Mouse (Mus musculus): ENCODE measurements around the gene Itga2. TPM values are rescaled to one million over a fixed set of nuclear protein-coding genes. Genes with fewer than 3 reads are reported as not detected.

The Itga2 gene
- total RNA-seq, 2 experiments from 2014 or later: 0.13 to 0.15 TPM

GRCm38 (mm10) chr13:114832761-114833160 lies 99.1 kb downstream of the Itga2 start:
- no peak for ATAC-seq (replicated peaks; ENCODE audit: poor library complexity, severe bottlenecking)

DNA sequence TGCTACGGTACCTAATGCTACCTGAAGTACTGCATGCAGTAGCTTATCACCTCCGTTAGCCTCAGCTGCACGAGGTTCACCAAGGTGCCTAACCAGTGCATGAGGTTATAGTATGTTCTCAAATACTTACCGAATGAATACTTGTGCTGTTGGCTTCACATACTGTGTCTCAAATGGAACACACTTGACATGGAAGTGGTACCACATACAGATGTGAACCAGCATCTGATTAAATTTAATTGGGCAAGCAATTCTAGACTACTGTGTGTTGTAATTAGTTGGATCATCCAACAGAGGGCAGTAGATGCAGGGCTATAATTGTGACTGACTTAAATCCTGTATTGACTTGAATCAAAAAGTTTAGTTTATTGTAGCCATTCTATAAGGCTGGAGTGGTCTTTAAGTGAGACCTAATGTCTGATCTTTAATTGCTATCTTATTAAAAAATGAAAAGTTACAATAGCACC lies 100.5 kb downstream of the Itga2 start:
- ATAC-seq (replicated peaks; ENCODE audit: poor library complexity, severe bottlenecking): peak; percentile 67

GRCm38 (mm10) chr13:114825377-114825855 lies 106.5 kb downstream of the Itga2 start:
- ATAC-seq (replicated peaks; ENCODE audit: poor library complexity, severe bottlenecking): no peak

DNA sequence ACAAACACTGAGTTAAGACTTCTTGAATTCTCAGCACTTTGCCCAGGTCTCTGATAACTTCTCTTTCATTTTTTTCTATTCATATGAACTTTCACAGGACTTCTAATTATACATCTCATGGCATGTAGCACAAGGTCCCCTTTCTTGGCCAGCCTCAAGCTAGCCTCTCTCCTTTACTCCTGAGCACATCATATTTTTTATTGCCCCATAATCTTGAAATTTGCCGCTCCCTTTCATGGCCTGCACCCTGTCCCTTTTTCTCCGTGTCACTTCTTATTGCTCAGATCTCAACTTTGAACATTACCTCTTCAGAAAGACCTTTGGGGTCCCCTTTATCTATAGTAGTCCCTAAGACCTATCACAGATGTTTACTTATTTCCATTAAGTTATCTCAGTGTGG lies 109.0 kb downstream of the Itga2 start:
- no peak for ATAC-seq (replicated peaks; ENCODE audit: poor library complexity, severe bottlenecking)

DNA sequence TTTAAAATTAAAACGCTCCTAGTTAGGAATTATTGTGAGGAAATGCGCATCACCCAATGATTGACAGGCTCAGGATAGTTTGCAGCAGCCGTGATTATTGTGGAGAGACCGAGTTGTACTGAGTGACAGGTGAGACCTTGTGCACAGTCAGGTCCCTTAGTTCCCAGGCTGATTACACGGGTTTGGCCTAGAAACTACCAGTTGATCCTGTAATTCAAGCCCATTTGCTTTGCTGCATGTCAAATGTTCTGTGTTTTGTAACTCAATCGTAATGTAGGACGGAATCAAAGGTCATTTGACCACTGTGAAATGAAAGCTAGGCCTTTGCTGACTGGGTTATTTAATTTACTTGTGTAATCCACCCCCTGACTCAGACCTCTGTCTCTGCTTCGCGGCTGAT lies 113.4 kb downstream of the Itga2 start:
- ATAC-seq (replicated peaks; ENCODE audit: poor library complexity, severe bottlenecking): peak; percentile 25

GRCm38 (mm10) chr13:114817751-114818360 lies 114.0 kb downstream of the Itga2 start, which contains the start of gene Mocs2:
TSS of gene Mocs2 (plus strand) at chr13:114818236.
- ATAC-seq (replicated peaks; ENCODE audit: poor library complexity, severe bottlenecking): peak; percentile 94

- ATAC-seq (replicated peaks; ENCODE audit: poor library complexity, severe bottlenecking): no peak
Measured at GRCm38 (mm10) chr13:114809624-114810210, 122.2 kb downstream of the Itga2 start.

DNA sequence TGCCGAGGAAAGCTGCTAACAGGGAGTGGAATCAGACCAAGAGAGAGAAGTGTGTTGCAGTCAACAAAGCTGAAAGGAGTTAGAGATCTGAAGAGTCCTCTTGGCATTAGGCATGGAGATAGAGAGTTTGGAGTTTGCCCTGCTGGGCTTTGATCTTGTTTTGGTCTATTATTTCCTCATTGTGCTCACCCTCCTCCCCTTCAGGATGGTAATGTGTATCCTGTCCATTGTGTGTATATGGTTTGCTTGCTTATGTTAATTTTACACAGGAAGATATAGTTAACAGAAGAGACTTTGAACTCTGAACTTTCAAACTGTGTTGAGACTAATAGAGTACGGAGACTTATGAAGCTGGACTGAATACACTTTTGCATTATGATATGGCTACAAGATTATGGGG lies 128.9 kb downstream of the Itga2 start:
- no peak for ATAC-seq (replicated peaks; ENCODE audit: poor library complexity, severe bottlenecking)

- no peak for ATAC-seq (replicated peaks; ENCODE audit: poor library complexity, severe bottlenecking)
Measured at GRCm38 (mm10) chr13:114801857-114802256, 130.0 kb downstream of the Itga2 start.

GRCm38 (mm10) chr13:114793250-114794030 lies 138.5 kb downstream of the Itga2 start:
- peak; percentile 78 for ATAC-seq (replicated peaks; ENCODE audit: poor library complexity, severe bottlenecking)

GRCm38 (mm10) chr13:114791511-114791910 lies 140.4 kb downstream of the Itga2 start:
- no peak for ATAC-seq (replicated peaks; ENCODE audit: poor library complexity, severe bottlenecking)

Other genes with a start within 250 kb of the Itga2 start
- gene Mocs2, start 113.9 kb downstream of the Itga2 start, total RNA-seq (2014; fragmentation: Nextera tagmentation): 30.9 and 53.5 TPM in 2 replicates
- gene Mocs2, start 113.9 kb downstream of the Itga2 start, total RNA-seq (2017): 43.8 and 45.1 TPM in 2 replicates
- gene Pelo, start 158.1 kb upstream of the Itga2 start, total RNA-seq (2014; fragmentation: Nextera tagmentation): 20.4 and 25.4 TPM in 2 replicates
- gene Pelo, start 158.1 kb upstream of the Itga2 start, total RNA-seq (2017): 13.1 and 13.8 TPM in 2 replicates
- gene Gm49395, start 169.8 kb upstream of the Itga2 start, total RNA-seq (2014; fragmentation: Nextera tagmentation): 16.8 and 25.2 TPM in 2 replicates
- 7.6 and 9.3 TPM in 2 replicates for gene Gm49395, start 169.8 kb upstream of the Itga2 start, total RNA-seq (2017)
- gene Itga1, start 169.9 kb upstream of the Itga2 start, total RNA-seq (2014; fragmentation: Nextera tagmentation): 18.2 and 18.7 TPM in 2 replicates
- gene Itga1, start 169.9 kb upstream of the Itga2 start, total RNA-seq (2017): 12.8 and 14.5 TPM in 2 replicates

All from granulocyte monocyte progenitor cell, adult 5-6 weeks (primary cell).